Mouse (Mus musculus): ENCODE measurements around the gene Rad51b.

The Rad51b gene

GRCm38 (mm10) chr12:79531809-79532798 is 235.0 kb downstream of the Rad51b start:
- DNase-seq (ENCODE audit: low spot score): no peak

GRCm38 (mm10) chr12:79534778-79535177 is 237.7 kb downstream of the Rad51b start:
- no peak for DNase-seq (ENCODE audit: low spot score)

- DNase-seq (ENCODE audit: low spot score): no peak
These were observed 238.7 kb downstream of the Rad51b start for GRCm38 (mm10) chr12:79535532-79536437.

- DNase-seq (ENCODE audit: low spot score): no peak
These were observed 243.1 kb downstream of the Rad51b start for GRCm38 (mm10) chr12:79540176-79540575.

GRCm38 (mm10) chr12:79541581-79541980 is 244.5 kb downstream of the Rad51b start:
- no peak for DNase-seq (ENCODE audit: low spot score)

- DNase-seq (ENCODE audit: low spot score): no peak
These were observed 248.0 kb downstream of the Rad51b start for GRCm38 (mm10) chr12:79545063-79545462.

- DNase-seq (ENCODE audit: low spot score): no peak
These were observed 250.5 kb downstream of the Rad51b start for GRCm38 (mm10) chr12:79547556-79547955.

- DNase-seq (ENCODE audit: low spot score): no peak
These were observed 251.7 kb downstream of the Rad51b start for GRCm38 (mm10) chr12:79548607-79549330.

- DNase-seq (ENCODE audit: low spot score): no peak
These were observed 253.1 kb downstream of the Rad51b start for GRCm38 (mm10) chr12:79550049-79550682.

- DNase-seq (ENCODE audit: low spot score): no peak
These were observed 254.2 kb downstream of the Rad51b start for GRCm38 (mm10) chr12:79551274-79551673.

- no peak for DNase-seq (ENCODE audit: low spot score)
These were observed 256.0 kb downstream of the Rad51b start for GRCm38 (mm10) chr12:79553056-79553455.

- DNase-seq (ENCODE audit: low spot score): no peak
These were observed 260.8 kb downstream of the Rad51b start for GRCm38 (mm10) chr12:79557904-79558303.

- DNase-seq (ENCODE audit: low spot score): no peak
These were observed 261.6 kb downstream of the Rad51b start for GRCm38 (mm10) chr12:79558711-79559110.

GRCm38 (mm10) chr12:79559410-79560015 is 262.4 kb downstream of the Rad51b start:
- DNase-seq (ENCODE audit: low spot score): no peak

- no peak for DNase-seq (ENCODE audit: low spot score)
These were observed 263.1 kb downstream of the Rad51b start for GRCm38 (mm10) chr12:79560084-79560699.

GRCm38 (mm10) chr12:79560893-79561292 is 263.8 kb downstream of the Rad51b start:
- DNase-seq (ENCODE audit: low spot score): no peak

GRCm38 (mm10) chr12:79574159-79575040 is 277.3 kb downstream of the Rad51b start:
- DNase-seq (ENCODE audit: low spot score): no peak

GRCm38 (mm10) chr12:79575041-79575541 is 278.0 kb downstream of the Rad51b start:
- no peak for DNase-seq (ENCODE audit: low spot score)

GRCm38 (mm10) chr12:79577525-79577924 is 280.4 kb downstream of the Rad51b start:
- DNase-seq (ENCODE audit: low spot score): no peak

All from urinary bladder, postnatal 25 days (tissue).